Mouse (Mus musculus) adipocyte (in vitro differentiated cells): ENCODE measurements around the gene Mxra7.

Source experiments
- DNase-seq: peaks from one replicate; pipeline ENCODE4 v3.0.0-alpha.2; 2016; ENCODE audit warnings: low spot score

Mxra7 gene

GRCm38 (mm10) chr11:116818722-116819121 is 9.1 kb downstream of the Mxra7 start:
- no peak for DNase-seq

DNA sequence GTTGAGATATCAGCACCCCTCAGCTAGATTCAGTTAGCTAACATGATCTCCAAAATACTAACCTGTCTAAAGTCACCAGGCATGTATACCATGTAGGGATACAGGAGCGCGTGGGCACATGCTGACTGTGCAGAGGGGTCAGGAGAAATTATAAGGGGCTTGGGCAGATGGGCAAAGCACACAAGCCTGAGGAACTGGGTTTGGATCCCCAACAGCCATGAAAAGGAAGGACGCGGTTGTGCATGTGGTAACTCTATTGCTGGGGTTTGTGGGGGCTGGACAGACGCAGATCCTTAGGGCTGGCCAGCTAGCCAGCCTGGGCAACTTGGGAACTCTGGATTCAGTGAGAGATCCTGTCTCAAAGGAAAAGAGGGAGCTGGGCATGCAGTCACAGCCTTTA is 10.3 kb downstream of the Mxra7 start:
- DNase-seq = no peak

GRCm38 (mm10) chr11:116816769-116817168 is 11.1 kb downstream of the Mxra7 start:
- peak; percentile 85 for DNase-seq

- peak; percentile 71 for DNase-seq
Observed at GRCm38 (mm10) chr11:116814884-116815415, 12.9 kb downstream of the Mxra7 start.

GRCm38 (mm10) chr11:116814076-116814883 is 13.6 kb downstream of the Mxra7 start:
- no peak for DNase-seq

DNA sequence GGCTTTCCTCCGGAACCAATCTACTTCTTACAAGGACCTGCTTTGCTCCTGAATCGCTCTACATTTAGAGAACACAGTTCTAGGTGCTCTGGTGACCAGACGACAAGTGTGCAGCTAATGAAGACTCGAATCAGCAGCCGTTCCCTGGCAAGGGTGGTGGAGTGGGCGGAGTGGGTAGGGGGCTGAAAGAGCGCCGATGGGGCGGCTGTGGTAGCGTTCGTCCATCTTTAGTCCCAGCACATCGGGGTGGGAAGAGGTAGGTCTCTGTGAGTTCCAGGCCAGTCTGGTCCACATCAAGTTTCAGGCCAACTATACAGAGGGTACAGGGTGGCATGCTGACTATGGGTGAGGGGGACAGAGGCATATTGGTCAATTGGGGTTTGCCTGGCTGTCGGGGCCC is 14.2 kb downstream of the Mxra7 start:
- DNase-seq = no peak

GRCm38 (mm10) chr11:116812793-116813529 is 14.9 kb downstream of the Mxra7 start:
- DNase-seq = no peak

DNA sequence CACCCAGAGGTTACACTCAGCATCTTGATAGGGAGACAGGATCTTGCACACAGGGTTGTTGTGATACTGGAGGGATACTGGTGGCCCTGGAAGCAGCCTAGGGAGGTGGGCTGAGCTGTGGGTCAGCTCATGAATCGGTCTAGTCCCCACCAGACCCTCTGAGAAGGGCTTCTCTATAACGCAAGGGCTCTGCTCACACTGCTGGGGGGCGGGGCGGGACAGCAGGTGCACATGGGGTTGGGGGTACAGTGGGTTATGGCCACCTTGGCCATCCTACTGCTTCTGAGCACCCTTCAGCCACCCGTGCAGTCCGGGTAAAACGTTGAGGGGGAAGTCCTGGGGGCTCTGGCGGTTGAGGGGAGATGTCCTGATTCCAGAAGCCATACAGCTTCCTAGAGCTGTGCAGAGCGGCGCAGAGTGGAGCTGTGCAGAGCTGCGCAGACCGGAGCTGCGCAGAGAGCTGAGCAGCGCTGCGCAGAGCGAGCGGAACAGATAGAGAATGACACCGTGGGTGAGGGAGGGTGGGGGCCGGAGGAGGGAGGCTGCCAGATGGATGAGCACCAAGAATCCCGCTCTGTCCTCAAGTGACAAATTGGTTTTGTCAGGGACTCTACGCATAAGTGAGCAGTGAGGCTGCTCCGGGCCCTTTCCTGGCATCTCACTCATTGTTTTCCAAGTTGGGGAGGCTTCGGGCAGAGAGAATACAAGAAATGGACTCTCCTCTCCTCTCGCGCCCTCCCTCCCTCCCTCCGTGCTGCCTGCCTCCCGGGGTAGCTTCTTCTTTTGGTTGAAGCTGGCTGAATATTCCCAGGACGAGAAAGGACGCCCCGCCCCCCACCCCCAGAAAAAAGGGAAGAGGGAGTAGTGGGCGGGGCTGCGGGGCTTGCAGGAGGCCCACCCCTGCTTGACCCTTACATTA is 16.6 kb downstream of the Mxra7 start:
- DNase-seq = no peak

DNA sequence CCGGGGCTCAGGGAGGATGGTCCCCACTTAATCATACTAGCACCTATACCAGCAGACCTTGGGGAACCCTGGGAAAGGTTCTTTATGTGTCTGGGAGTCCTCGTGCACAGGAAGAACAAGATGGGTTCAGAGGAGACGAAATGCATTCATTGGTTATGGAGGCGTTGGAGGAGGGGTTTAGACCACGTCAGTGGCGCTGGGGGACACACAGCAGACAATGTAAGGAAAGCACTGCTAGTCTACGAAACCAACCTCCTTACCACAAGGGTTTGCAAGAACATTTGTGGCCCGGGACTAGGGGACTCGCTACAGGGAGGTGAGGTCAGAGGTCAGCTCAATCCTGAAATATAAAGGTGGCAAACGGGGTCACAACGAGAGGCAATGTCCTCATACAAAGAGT is 17.3 kb downstream of the Mxra7 start:
- no peak for DNase-seq

DNA sequence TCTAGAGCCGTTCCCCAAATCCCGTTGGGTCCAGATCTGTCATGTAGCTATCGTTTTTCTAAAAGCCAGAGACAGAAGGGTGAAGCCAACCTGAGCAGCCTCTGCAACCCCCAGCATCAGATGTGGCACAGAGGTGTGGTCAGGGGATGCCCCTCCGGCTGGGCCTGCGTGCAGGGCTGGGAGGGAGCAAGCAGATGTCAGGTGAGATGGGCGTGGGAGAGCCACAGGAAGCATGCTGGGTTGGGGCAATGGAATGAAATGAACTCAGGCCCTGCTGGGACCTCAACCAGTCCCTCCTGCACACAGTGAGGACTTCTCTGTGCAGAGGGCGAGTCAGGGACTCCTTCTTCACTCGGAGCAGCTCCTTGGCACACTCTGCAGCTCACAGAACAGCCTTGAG is 18.3 kb downstream of the Mxra7 start:
- DNase-seq = no peak

DNA sequence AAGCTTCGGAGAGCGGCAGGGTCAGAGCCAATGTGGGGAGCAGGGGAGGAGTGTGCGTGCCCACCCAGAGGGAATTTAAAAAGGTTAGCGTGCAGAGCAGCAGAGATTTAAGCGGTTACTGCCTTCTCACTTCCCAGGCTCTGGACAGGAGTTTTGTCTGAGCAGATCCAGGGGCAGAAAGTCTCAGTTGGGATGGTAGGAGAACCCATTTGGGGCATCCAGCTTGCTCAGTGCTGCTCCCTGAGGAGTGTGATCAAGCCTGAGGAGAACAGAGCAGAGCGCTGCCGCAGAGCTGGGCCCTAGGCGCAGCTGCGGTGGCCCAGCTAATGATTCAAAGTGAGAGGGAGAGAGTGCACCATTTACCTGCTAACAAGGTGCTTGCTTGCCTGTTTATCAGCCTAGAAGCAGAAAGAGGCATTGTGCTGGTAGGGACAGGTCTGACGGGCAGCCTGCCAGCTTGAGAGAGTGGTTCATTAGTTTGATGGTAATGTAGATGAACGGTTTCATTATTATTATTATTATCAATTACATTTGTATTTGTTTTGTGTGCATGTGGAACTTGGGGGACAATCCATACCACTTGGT is 18.9 kb downstream of the Mxra7 start:
- no peak for DNase-seq

- peak; percentile 93 for DNase-seq
Observed at GRCm38 (mm10) chr11:116807938-116808606, 19.8 kb downstream of the Mxra7 start.

DNA sequence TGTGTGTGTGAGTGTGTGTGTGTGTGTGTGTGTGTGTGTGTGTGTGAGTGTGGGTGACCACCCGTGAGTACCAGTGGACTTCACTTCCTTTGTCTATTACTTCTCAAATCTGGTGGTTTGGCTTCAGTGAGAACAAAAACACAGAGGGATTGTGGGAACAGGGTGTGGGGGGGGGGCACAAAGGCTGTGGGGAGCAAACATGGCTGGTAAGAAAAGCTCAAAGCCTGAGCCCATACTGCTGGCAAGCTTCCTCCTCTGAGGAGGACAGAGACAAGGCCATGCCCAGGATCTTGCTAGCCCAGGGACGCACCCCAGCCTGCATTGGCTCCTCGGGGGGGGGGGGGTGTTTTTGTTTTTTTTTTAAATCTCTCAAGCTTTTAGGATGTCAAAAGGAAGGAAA is 20.3 kb downstream of the Mxra7 start:
- DNase-seq = no peak

GRCm38 (mm10) chr11:116807116-116807515 is 20.7 kb downstream of the Mxra7 start:
- no peak for DNase-seq

- peak; percentile 35 for DNase-seq
Observed at GRCm38 (mm10) chr11:116806136-116807071, 21.4 kb downstream of the Mxra7 start.

GRCm38 (mm10) chr11:116802709-116803108 is 25.1 kb downstream of the Mxra7 start:
- no peak for DNase-seq

DNA sequence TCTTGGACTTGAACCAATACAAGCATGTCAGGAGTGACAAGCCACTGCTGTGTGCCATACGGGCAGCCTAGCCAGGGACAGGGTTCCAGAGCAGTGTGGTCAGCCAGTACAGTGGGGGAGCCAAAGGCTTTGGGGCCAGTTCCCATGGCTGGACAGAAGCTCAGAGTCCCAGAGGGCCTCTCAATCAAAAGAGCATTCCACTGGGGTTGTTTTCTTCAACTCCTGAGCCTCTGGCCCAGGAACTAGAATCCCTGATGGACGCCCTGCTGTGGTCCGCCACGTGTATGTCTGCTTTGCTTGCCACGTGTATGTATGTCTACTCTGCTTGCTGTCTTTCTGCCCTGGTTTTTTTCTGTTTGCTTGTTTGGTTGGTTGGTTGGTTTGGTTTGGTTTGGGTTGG is 26.7 kb downstream of the Mxra7 start:
- DNase-seq = peak; percentile 66

DNA sequence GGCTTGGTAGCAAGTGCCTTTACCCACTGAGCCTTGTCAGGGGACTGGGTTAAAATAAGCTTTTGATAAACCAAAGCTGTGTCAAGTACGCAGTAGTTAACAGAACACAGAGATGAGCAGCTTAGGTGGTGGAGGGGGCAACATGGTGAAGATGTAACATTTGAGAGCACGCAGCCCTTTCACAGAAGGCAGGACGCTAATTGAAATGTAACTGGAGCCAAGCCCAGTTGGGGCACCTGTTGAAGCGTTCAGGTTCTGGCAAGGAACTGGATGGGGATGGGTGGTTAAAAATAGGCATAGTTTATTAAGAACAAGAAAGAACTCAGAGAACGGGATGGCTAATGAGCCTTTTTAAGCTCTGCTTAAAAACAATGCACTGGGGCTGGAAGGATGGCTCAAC is 28.5 kb downstream of the Mxra7 start:
- DNase-seq = no peak

GRCm38 (mm10) chr11:116784221-116784620 is 43.6 kb downstream of the Mxra7 start:
- no peak for DNase-seq

- no peak for DNase-seq
Observed at GRCm38 (mm10) chr11:116782737-116783145, 45.1 kb downstream of the Mxra7 start.
